Mouse (Mus musculus): Measurements from ENCODE around the gene Cwc25.

Gene Cwc25

DNA sequence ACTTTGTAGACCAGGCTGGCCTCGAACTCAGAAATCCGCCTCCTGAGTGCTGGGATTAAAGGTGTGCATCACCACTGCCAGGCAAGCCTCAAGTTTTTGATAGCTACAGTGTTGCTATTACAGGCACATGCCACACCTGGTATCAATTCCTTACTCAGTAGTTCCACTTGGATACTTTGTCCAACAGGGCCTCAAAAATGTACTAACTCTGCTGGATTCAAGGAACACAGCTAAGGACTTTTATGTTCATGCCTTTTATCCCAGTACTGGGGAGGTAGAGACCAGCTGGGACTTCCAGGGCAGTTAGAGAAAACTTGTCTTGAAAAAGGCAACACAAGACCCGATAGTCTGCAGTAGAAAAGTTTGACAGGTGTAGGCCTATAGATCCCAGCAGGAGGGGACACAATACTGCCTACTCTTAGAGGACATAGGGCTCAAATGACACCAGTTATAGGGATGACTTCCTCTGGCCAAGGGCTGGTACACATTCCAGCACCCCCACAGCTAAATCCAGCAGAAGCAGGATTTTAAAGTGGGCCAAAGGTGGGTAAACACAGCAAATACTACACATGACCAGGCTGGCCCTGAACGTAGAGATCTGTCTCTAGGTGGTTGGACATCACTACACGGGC, 10.3 kb upstream of the Cwc25 start:
- DNase-seq (ENCODE audit: low spot score in 2 of 2): no peak

GRCm38 (mm10) chr11:97775808-97776496, 9.6 kb upstream of the Cwc25 start, which contains the start of gene 1700001P01Rik:
Gene 1700001P01Rik, minus strand, starts transcription at chr11:97775918.
- no peak for DNase-seq (ENCODE audit: low spot score in 2 of 2)

GRCm38 (mm10) chr11:97775186-97775585, 8.8 kb upstream of the Cwc25 start:
- no peak for DNase-seq (ENCODE audit: low spot score in 2 of 2)

GRCm38 (mm10) chr11:97771410-97771809, 5.1 kb upstream of the Cwc25 start:
- DNase-seq (ENCODE audit: low spot score in 2 of 2): no peak

- peak; percentile 77 to 82 for DNase-seq (ENCODE audit: low spot score in 2 of 2)
Measured at GRCm38 (mm10) chr11:97769704-97770103, 3.3 kb upstream of the Cwc25 start.

- DNase-seq (ENCODE audit: low spot score in 2 of 2): no peak
Measured at GRCm38 (mm10) chr11:97761638-97762037, 4.7 kb downstream of the Cwc25 start.

DNA sequence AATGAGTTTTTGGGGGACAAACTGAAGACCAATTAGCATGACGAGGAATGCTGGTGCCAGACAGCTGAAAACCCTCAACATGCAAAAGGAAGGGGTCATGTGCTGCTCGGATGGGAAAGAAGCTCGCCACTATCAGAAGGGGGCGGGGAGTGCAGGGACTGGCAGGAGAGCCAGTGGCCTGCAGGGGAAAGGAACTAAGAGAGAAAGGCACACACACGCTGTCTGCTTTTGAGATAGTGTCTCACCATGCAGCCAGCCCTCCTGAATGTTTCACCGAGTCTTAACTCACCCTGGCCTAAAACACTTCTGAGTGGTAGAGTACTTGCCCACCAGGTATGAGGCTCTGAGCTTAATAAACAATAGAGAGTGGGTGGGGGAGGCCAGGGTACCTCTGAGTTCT, 7.4 kb downstream of the Cwc25 start:
- DNase-seq (ENCODE audit: low spot score in 2 of 2): no peak

DNA sequence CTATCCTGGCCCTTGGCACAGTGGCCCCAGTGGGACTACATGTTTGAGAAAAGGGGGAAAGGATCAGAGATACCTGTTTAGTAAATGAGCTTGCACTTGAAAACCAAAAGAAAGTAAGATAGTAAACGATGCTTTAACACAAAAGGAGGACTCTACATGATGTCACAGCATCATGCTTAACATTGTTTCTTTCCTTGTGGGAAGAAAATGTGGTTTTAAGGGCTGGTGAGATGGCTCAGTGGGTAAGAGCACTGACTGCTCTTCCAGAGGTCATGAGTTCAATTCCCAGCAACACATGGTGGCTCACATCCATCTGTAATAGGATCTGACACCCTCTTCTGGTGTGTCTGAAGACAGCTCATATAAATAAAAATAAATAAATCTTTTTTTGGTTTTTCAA, 8.2 kb downstream of the Cwc25 start:
- DNase-seq (ENCODE audit: low spot score in 2 of 2): no peak

DNA sequence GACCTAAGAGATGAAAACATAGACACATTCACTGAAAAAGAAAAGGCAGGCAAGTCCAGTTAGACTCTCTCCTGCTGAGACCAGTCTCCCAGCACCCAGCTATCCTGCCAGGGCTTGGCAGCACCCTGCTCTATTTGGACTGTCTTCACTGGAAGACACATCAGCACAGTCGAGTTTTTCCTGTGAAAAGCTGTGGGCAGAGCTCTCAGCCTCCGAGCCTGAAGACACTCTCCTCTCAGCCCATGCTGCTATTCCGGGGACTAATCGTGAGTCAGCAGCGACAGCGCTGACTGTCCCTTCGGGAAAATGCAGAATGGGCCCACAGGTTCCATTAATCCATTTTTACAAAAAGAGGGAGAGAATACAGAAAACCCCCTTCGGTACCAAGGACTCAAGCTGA, 13.1 kb downstream of the Cwc25 start:
- no peak for DNase-seq (ENCODE audit: low spot score in 2 of 2)

DNA sequence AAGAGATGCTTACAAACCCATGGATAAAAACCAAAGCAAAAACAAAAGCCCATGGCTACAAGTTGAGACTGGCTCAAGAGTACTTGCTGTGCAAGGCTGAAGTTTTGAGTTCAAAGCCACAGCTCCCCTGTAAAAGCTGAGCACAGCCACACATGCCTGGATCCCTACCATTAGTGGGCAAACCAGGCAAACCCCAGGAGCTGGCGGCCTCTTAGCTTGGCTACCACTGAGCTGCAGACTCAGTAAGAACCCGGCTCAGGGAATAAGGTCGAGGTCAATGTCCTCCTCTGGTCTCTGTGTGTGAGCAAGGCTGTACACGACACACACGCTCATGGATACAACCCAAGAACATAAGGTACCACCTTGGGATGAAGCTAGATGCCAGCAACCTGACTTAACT, 17.9 kb downstream of the Cwc25 start:
- no peak for DNase-seq (ENCODE audit: low spot score in 2 of 2)

DNA sequence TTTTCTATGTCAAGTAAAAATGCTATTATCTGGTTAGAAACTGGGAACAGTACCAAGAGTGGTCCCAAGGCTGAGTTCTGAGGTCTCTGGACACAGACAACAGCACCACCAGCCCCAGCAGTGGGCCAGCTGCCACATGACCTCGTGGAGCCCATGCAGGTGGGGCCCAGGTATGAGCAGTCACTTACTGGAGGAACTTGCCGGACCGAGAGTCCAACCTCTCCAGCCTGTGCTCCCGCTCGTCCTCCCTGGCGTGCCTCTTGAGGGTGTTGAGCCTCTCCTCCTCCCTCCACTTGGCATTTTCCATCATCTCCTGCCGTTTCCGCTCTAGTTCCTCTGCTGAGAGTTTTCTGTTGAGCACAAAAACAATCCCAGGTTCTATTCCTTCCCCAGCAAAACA, 18.6 kb downstream of the Cwc25 start:
- no peak for DNase-seq (ENCODE audit: low spot score in 2 of 2)

DNA sequence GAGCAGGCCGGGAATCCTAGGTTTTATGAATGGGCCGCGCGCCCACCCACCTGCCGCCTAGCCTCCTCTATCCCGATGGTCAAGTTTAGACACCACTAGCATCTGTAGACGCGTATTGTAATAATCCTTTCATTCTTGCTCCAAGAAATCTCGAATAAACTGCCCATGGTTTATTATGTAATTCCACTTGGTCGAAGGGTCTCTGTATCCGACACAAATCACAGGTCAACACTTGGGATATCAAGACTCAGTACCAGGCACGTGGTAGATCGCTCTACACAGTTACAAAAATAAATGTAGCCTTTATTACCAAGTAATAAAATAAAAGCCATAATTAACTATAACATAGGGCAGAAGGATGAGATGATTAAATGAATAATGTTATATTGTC, 21.0 kb downstream of the Cwc25 start:
- DNase-seq (ENCODE audit: low spot score in 2 of 2): no peak

GRCm38 (mm10) chr11:97744718-97745330, 21.5 kb downstream of the Cwc25 start:
- peak; percentile 98 to 99 for DNase-seq (ENCODE audit: low spot score in 2 of 2)

DNA sequence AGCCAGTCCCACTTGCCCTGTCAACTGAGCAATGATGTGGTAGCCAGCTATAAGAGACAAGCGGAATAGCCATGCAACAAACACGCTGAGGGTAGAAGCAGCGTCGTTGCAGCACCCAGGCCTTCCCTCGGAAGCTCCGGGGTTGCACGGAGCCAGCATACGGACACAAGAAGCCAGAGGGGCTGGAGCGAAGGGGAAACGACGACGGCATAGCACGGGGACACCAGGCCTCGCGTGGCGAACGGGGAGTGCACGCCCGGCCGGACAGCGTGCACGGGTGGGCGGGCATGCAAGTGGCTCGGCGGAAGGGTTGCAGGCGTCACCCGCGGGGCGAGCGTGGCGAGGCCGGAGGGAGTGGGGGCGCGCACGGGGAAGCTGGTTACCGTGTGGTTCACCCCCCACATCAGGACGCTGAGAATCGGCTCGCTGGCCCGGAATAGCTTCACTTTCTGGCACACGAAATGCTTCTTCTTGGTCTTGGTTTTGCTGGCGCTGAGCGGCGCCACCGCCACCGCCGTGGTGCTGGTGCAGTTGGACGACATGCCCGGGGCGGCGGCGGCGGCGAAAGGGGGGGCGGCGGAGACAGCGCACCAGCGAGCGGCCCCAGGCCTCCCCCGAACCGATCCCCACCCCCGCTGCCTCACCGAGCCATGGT, 22.2 kb downstream of the Cwc25 start, which contains the start of gene Pip4k2b:
Gene Pip4k2b, minus strand, starts transcription at position 642 of the 655 bp plus-strand sequence.
- DNase-seq (ENCODE audit: low spot score in 2 of 2): peak; percentile 23 to 49

GRCm38 (mm10) chr11:97743423-97743822, 22.9 kb downstream of the Cwc25 start:
- no peak for DNase-seq (ENCODE audit: low spot score in 2 of 2)

DNA sequence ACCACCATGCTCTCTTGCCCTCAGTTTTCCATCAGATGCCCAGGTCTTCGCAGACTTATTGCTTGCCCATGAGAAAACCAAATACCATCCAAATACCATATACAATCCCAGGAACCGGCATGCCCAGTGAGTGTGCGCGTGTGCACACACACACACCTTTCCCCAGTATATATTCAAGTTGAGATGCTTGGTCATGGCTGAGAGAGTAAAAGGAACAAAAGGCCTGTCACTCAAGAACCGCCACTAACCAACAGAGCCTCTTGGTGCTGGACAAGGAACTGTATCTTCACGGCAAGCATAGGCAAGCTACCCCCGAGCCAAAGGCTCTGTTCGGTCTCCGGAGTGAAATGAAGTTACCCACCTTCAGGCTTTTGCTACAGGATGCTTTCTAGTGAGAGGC, 23.8 kb downstream of the Cwc25 start:
- DNase-seq (ENCODE audit: low spot score in 2 of 2): no peak

- DNase-seq (ENCODE audit: low spot score in 2 of 2): no peak
Measured at GRCm38 (mm10) chr11:97742157-97742556, 24.2 kb downstream of the Cwc25 start.

DNA sequence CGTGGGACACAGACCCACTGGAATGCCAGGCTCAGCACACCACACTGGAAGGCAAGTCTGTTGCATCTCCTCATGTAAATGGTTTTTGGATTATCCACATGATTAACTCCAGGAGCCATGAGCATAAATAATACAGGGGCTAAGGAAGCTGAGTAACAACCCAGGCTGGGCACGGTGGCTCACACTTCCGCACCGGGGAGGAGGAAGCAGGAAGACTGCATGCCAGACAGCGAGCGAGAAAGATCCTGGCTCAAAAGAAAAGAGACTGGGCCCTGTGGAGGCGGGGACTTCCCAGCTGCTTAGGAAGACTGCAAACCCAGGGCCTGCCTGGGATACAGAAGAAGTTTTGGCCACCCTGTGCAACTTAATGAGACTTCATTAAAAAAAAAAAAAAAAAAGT, 26.2 kb downstream of the Cwc25 start:
- peak in 1 of 2 experiments; percentile 35 for DNase-seq (ENCODE audit: low spot score in 2 of 2)

GRCm38 (mm10) chr11:97739155-97739554, 27.2 kb downstream of the Cwc25 start:
- DNase-seq (ENCODE audit: low spot score in 2 of 2): no peak

DNA sequence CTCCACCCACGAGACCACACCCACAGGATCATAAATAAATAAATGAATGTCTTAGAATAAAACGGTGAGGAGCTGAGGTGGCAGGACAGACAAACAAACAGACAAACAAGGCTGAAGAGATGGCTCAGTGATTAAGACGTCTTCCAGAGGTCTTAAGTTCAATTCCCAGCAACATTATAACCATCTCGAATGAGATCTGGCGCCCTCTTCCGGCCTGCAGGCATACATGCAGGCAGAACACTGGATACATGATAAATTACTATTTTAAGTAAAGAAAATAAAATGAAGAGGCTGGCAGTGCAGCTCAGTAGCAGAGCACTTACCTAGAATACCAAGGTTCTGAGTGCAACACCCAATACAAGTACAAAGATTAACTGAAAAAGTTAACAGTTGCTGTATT, 27.7 kb downstream of the Cwc25 start:
- no peak for DNase-seq (ENCODE audit: low spot score in 2 of 2)

DNA sequence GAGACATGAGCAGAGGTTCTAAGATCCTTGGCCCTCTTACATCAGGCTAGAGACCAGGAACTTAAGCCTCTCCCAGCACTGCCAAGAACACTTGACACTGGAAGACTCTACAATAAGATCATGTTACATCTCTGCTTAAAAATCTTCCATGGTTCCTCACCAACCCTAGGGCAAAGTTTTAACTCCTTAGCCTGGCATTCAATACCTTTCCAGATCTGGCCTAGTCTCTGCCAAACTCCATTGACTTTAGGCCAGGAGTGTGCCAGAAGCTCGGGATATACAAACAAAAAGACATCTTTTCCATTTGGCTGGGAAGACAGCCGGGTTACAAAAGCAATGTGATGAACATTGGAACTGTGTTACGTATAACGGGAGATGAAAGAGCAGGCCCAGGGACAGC, 28.8 kb downstream of the Cwc25 start:
- no peak for DNase-seq (ENCODE audit: low spot score in 2 of 2)

- DNase-seq (ENCODE audit: low spot score in 2 of 2): no peak
Measured at GRCm38 (mm10) chr11:97736645-97737044, 29.7 kb downstream of the Cwc25 start.

Measured in urinary bladder, postnatal 36 days (tissue).